Mouse (Mus musculus) myocyte (in vitro differentiated cells): ENCODE results near the gene Chst8.

Experiments used
- POLR2A ChIP-seq: IDR thresholded peaks from one replicate; pipeline ENCODE4 v1.6.1; 2011; ENCODE audit warnings: low read depth, mild to moderate bottlenecking, control low read depth, moderate library complexity; ENCODE audit not compliant: insufficient read length
- TCF12 ChIP-seq: IDR thresholded peaks from one replicate; pipeline ENCODE4 v1.6.1; 2011; ENCODE audit warnings: mild to moderate bottlenecking, control low read depth; ENCODE audit not compliant: poor library complexity, insufficient read depth, severe bottlenecking

DNA sequence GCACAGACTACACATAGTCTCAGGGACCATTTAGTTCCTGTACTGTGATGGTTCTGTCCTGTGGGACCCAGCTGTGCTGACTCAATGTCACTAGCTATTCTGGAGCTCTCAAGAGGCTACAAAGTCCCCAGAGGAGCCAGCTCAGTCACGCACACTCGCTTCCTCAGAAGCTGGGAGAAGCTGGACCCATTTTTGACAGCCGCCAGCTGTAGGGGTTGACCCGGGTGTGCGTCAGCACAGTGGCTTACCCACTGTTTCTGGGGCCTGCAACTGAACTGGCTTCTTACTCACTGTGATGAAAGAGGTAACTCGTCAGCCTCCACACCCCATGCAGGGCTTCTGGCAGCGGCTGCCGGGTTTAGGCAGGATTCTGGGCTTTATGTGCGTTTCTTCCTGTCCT is 66.3 kb downstream of the Chst8 start:
- no peak for TF ChIP-seq POLR2A
- no peak for TF ChIP-seq TCF12
